Comparison of ENCODE assay signal across 11 mouse cellular contexts in genomic region chr2:152633334-152633733, GRCm38 (mm10). TPM values are rescaled to one million over a fixed set of nuclear protein-coding genes. Genes with fewer than 3 reads are reported as not detected.
DNase-seq lines count a peak whose midpoint lies in the region; ATAC-seq and TF ChIP-seq lines count a peak whose summit lies in the region.
"Had no signal": no experiment of that assay in that cellular context is flagged by ENCODE, and none has a peak within 500 bp of the region (broad histone marks: within the 10 kb centered on the region; RNA-seq: fewer than 3 reads in every experiment).

No protein-coding gene starts in this region.

- H3K9me3 ChIP-seq in lung, embryonic 15.5 days, result no peaks in the 10 kb centered on the region
- no peaks in the 10 kb centered on the region for H3K9me3 ChIP-seq in hindbrain, embryonic 12.5 days (replicated peaks)

- H3K4me3 ChIP-seq in lung, embryonic 15.5 days, result no peak overlapping the region
- no peak overlapping the region for H3K4me3 ChIP-seq in hindbrain, embryonic 12.5 days
- peak overlapping the region; percentile 21 for H3K4me3 ChIP-seq in olfactory bulb, adult 2 months (ENCODE audit: insufficient read depth, low read depth, low read length)

- H3K36me3 ChIP-seq in lung, embryonic 15.5 days, result no peaks in the 10 kb centered on the region
- H3K36me3 ChIP-seq in hindbrain, embryonic 12.5 days, result no peaks in the 10 kb centered on the region

- 10% methylated on average over 17 of the region's 17 CpGs for WGBS in lung, embryonic 15.5 days
- WGBS in hindbrain, embryonic 12.5 days, result 56% methylated on average over 17 of the region's 17 CpGs
- WGBS in olfactory bulb, adult 2 months, result 37% methylated on average over 17 of the region's 17 CpGs

- peaks cover 16% of the 10 kb centered on the region for H3K27me3 ChIP-seq in lung, embryonic 15.5 days
- H3K27me3 ChIP-seq in hindbrain, embryonic 12.5 days, result peaks cover 16% of the 10 kb centered on the region

- TF ChIP-seq POLR2A in olfactory bulb, adult 2 months (IDR thresholded peaks at IDR 0.05; ENCODE audit: insufficient read depth, low read depth, low read length), result no peak

- no peak overlapping the region; the same call in 1 of the 2 replicates for H3K9ac ChIP-seq in lung, embryonic 15.5 days
- H3K9ac ChIP-seq in hindbrain, embryonic 12.5 days, result no peak overlapping the region

- ATAC-seq in lung, embryonic 15.5 days (ENCODE audit: borderline replicate concordance, extremely low read depth, low FRiP score, low TSS enrichment), result no peak
- no peak for ATAC-seq in hindbrain, embryonic 12.5 days (ENCODE audit: low FRiP score)
- ATAC-seq: activated CD4-positive, CD25-positive, alpha-beta regulatory T cell, adult 4 months had no signal

- TF ChIP-seq CTCF in olfactory bulb, adult 2 months (IDR thresholded peaks at IDR 0.05; ENCODE audit: insufficient read depth, low read depth, low read length), result no peak

- peaks cover 29% of the 10 kb centered on the region for H3K4me1 ChIP-seq in lung, embryonic 15.5 days
- H3K4me1 ChIP-seq in hindbrain, embryonic 12.5 days, result no peaks in the 10 kb centered on the region
- H3K4me1 ChIP-seq in olfactory bulb, adult 2 months (ENCODE audit: control insufficient read depth, insufficient read depth, low read length), result peaks cover 5% of the 10 kb centered on the region; the same call in 1 of the 2 replicates

- DNase-seq in embryo, embryonic 11 days, result peak; percentile 63
- DNase-seq in embryo, embryonic 9.5 days (ENCODE audit: extremely low spot score), result no peak
- DNase-seq in lung, postnatal 36 days, result no peak
- DNase-seq in urinary bladder, postnatal 14 days (ENCODE audit: low spot score), result no peak
- DNase-seq in thymus, postnatal 14 days, result no peak
- DNase-seq: B cell, adult 2 months had no signal

- peak overlapping the region; percentile 38 for H3K4me2 ChIP-seq in lung, embryonic 15.5 days
- H3K4me2 ChIP-seq in hindbrain, embryonic 12.5 days (replicated peaks), result peak overlapping the region; percentile 30

- H3K27ac ChIP-seq in lung, embryonic 15.5 days, result no peak overlapping the region
- no peak overlapping the region for H3K27ac ChIP-seq in hindbrain, embryonic 12.5 days
- H3K27ac ChIP-seq in olfactory bulb, adult 2 months (ENCODE audit: insufficient read depth, low read depth, low read length), result no peak overlapping the region

RNA-seq across cellular contexts. Expression of gene Rem1, which starts 6.6 kb away (rescaled TPM):
- polyA plus RNA-seq in lung, embryonic 15.5 days (2015; fragmentation: Nextera tagmentation; extraction: Ambion mirVana), result 8.0 and 8.5 TPM in 2 replicates
- 0.72 and 0.82 TPM in 2 replicates for polyA plus RNA-seq in hindbrain, embryonic 12.5 days (2016; fragmentation: Nextera tagmentation; extraction: Ambion mirVana)
- polyA plus RNA-seq in olfactory bulb, adult 2 months (2012; ENCODE audit: insufficient read depth, insufficient read length, low replicate concordance, missing spikeins), result not detected in 2 replicates
- polyA plus RNA-seq: activated CD4-positive, CD25-positive, alpha-beta regulatory T cell, adult 4 months had no signal

RNA-seq across cellular contexts. Expression of gene Defb25, which starts 10.5 kb away (rescaled TPM):
- polyA plus RNA-seq in lung, embryonic 15.5 days (2015; fragmentation: Nextera tagmentation; extraction: Ambion mirVana), result 1.7 TPM in 1 of 2 replicates, not detected in the other
- polyA plus RNA-seq in hindbrain, embryonic 12.5 days (2016; fragmentation: Nextera tagmentation; extraction: Ambion mirVana), result not detected in 2 replicates
- polyA plus RNA-seq in olfactory bulb, adult 2 months (2012; ENCODE audit: insufficient read depth, insufficient read length, low replicate concordance, missing spikeins), result not detected in 2 replicates
- polyA plus RNA-seq: activated CD4-positive, CD25-positive, alpha-beta regulatory T cell, adult 4 months; neural tube, embryonic 11.5 days had no signal

RNA-seq across cellular contexts. Expression of gene Defb36, which starts 29.2 kb away (rescaled TPM):
- polyA plus RNA-seq in lung, embryonic 15.5 days (2015; fragmentation: Nextera tagmentation; extraction: Ambion mirVana), result not detected in 2 replicates
- not detected in 2 replicates for polyA plus RNA-seq in hindbrain, embryonic 12.5 days (2016; fragmentation: Nextera tagmentation; extraction: Ambion mirVana)
- polyA plus RNA-seq in olfactory bulb, adult 2 months (2012; ENCODE audit: insufficient read depth, insufficient read length, low replicate concordance, missing spikeins), result not detected in 2 replicates
- polyA plus RNA-seq: activated CD4-positive, CD25-positive, alpha-beta regulatory T cell, adult 4 months; neural tube, embryonic 11.5 days had no signal

RNA-seq across cellular contexts. Expression of gene Defb45, which starts 34.1 kb away (rescaled TPM):
- polyA plus RNA-seq in lung, embryonic 15.5 days (2015; fragmentation: Nextera tagmentation; extraction: Ambion mirVana), result not detected in 2 replicates
- not detected in 2 replicates for polyA plus RNA-seq in hindbrain, embryonic 12.5 days (2016; fragmentation: Nextera tagmentation; extraction: Ambion mirVana)
- polyA plus RNA-seq in olfactory bulb, adult 2 months (2012; ENCODE audit: insufficient read depth, insufficient read length, low replicate concordance, missing spikeins), result not detected in 2 replicates
- polyA plus RNA-seq: activated CD4-positive, CD25-positive, alpha-beta regulatory T cell, adult 4 months; neural tube, embryonic 11.5 days had no signal

RNA-seq across cellular contexts. Expression of gene H13, which starts 35.9 kb away (rescaled TPM):
- polyA plus RNA-seq in lung, embryonic 15.5 days (2015; fragmentation: Nextera tagmentation; extraction: Ambion mirVana), result 97.7 and 104 TPM in 2 replicates
- 153 and 157 TPM in 2 replicates for polyA plus RNA-seq in hindbrain, embryonic 12.5 days (2016; fragmentation: Nextera tagmentation; extraction: Ambion mirVana)
- polyA plus RNA-seq in olfactory bulb, adult 2 months (2012; ENCODE audit: insufficient read depth, insufficient read length, low replicate concordance, missing spikeins), result not detected in 2 replicates
